Mouse (Mus musculus) cerebellum, postnatal 4 days (tissue): ENCODE measurements around the gene Psmb8.

Experiments used
- DNase-seq, 2 experiments: peaks; one replicate each; pipeline ENCODE4 v3.0.0; 2022; ENCODE audit warnings: low spot score in 2 of 2, mixed read lengths in 1 of 2

Gene Psmb8

DNA sequence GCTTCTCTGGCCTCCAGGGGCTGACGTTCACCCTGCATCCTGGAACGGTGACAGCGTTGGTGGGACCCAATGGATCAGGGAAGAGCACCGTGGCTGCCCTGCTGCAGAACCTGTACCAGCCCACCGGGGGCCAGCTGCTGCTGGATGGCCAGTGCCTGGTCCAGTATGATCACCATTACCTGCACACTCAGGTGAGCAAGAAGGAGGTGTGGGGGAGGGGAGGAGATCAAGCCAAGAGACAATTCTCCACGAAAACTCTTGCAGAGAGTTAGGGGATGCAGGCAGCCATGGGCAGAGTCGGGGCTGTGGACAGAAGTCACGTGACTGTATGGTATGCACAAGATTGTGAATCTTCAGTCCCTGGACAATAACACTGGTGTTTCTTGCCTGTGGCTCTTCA, 4.1 kb upstream of the Psmb8 start:
- no peak for DNase-seq

DNA sequence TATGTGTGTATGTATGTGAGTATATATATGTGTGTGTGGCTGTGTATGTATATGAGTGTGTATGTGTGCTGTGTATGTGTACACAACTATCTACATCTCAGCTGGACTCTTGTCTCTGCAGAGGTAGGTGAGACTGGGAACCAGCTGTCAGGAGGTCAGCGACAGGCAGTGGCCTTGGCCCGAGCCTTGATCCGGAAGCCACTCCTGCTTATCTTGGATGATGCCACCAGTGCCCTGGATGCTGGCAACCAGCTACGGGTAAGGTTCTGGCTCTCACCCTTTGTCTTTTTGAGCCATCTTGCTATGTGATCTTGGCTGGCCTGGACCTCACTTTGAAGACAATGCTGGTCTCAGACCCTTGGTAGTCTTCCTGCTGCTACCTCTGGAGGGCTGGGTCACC, 2.8 kb upstream of the Psmb8 start:
- no peak for DNase-seq

DNA sequence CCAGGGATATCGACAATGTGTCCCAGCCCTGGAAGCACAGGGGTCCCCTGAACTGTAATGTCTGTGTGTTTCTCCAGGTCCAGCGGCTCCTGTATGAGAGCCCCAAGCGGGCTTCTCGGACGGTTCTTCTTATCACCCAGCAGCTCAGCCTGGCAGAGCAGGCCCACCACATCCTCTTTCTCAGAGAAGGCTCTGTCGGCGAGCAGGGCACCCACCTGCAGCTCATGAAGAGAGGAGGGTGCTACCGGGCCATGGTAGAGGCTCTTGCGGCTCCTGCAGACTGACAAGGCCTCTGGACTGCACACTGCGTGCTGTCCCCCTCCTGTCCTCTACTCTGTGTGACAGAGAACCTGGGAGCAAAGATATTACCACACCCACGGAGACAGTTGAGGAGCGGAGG, 1.0 kb upstream of the Psmb8 start:
- DNase-seq: no peak

DNA sequence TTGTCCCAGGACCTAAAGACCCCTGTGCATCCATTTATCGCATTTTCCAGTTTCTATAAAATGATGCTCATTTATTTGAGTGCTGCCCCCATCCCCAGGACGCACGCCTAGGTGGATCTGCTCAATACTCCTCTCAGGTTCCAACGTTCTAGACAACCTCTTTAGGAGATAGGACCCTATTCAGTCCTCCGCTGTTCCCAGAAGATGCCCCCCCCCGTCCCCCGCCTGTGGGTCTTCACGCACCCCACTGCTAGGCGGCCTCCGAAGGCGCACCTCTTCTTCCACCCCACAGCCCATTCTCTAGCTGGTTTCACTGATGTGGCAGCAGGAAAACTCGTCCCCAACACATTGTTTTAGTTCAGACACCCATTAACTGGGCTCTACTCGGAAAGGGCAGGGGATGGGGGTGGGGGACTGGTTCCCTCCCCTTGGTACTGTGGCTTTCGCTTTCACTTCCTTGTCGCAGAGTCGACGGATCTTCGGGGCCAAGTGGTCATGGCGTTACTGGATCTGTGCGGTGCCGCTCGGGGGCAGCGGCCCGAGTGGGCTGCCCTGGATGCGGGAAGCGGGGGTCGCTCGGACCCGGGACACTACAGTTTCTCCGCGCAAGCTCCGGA, 491 bp downstream of the Psmb8 start:
- no peak for DNase-seq

- no peak for DNase-seq
These were observed 996 bp downstream of the Psmb8 start for GRCm38 (mm10) chr17:34198521-34198912.

GRCm38 (mm10) chr17:34199050-34199619, 1.6 kb downstream of the Psmb8 start:
- DNase-seq: no peak

DNA sequence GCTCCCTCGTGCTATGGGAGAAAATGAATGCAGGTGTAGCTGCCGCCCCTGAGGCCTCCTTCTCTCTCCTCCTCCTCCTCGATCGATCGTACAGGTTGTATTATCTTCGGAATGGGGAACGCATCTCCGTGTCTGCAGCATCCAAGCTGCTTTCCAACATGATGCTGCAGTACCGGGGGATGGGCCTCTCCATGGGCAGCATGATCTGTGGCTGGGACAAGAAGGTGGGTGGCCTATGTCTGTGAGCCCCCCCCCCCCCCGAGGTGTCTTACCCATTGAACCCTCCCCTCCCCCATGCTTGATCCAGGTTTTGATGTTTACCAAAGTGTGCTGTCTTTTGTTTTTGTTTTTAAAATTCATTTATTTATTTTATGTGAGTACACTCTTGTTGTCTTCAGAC, 2.5 kb downstream of the Psmb8 start:
- DNase-seq: no peak

- no peak for DNase-seq
These were observed 3.4 kb downstream of the Psmb8 start for GRCm38 (mm10) chr17:34200772-34201505.

DNA sequence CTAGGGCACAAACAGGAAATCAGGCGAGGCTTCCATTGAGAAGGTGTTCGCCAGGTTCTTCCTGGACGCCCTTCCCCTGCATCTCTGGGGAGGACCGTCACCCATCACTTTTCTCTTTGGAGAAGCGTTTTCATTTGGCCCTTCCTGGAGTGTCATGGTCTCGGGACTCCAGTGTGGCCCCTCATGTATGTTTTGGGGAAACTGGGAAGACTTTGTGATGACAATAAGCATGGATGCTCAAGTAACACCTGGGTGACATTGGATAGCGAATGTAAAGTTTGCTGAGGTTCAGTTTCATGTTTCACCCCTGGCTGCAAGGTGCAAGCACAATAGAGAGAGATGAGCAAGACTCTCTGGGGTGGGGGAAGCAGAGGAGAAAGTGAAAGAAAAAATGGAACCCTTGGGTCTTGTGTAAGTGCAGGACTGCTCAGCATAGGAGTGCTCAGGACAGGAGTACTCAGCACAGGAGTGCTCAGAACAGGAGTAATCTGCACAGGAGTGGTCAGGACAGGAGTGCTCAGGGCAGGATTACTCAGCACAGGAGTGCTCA, 4.1 kb downstream of the Psmb8 start:
- DNase-seq: no peak

DNA sequence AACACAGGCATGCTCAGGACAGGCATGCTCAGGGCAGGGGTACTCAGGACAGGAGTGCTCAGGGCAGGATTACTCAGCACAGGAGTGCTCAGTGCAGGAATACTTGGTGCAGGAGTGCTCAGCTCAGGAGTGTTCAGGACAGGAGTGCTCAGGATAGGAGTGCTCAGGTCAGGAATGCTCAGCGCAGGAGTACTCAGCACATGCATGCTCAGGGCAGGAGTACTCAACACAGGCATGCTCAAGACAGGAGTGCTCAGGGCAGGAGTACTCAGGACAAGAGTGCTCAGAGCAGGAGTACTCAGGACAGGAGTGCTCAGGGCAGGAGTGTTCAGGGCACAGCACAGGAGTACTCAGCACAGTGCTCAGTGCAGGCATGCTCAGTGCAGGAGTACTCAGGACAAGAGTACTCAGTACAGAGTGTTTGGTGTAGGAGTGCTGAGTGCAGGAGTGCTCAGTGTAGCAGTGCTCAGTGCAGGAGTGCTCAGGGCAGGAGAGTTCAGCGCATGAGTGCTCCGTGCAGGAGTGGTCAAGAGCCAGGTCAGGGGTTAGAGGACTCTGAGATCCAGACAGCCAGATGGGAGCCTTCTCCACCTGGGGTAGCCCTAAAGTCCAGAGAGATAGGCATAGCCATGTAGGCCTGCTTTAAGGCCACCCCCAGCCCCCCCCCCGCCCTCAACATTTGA, 5.4 kb downstream of the Psmb8 start:
- no peak for DNase-seq

DNA sequence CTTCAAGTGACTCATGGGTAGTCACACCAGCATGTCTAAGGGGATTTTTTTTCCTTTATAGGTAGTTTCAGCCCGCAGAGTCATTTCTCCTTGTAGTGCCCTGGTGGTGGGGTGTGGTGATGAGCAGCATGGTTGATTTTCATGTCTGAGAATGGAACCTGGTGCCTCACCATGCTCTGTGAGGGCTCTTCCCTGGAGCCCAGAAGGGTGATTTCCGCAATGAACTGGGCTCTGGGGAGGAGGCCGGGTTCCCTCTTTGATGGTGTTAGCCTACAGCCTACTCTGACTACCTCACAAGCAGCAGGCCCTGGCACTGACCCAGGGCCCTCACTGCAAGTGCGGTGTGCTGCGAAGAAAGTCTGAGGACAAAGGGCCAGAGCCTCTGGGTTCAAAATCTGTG, 5.9 kb downstream of the Psmb8 start, which contains the start of gene Tap2:
Gene Tap2 (plus strand): TSS at position 84 of the 400 bp plus-strand sequence.
- no peak for DNase-seq

- DNase-seq: peak; percentile 79 to 87
These were observed 6.9 kb downstream of the Psmb8 start for GRCm38 (mm10) chr17:34204303-34205010.

DNA sequence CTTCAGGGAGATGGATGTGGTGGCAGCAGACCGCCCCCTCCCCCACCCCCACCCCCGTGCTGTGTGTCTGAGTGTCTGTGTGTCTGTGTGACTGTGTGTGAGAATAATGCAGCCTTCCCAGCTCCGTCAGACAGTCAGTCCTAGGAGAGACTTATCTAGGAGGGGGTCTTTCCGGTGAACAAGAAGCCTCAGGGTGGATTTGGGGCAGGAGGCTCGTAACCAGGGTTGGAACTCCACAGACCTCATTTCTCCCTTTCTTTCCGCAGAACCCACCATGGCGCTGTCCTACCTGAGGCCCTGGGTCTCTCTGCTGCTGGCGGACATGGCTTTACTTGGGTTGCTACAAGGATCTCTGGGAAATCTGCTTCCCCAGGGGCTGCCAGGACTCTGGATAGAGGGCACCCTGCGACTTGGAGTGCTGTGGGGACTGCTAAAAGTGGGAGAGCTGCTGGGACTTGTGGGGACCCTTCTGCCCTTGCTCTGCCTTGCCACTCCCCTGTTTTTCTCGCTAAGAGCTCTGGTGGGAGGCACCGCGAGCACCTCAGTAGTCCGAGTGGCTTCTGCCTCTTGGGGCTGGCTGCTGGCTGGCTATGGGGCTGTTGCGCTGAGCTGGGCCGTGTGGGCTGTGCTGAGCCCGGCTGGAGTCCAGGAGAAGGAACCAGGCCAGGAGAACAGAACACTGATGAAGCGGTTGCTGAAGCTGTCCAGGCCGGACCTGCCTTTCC, 7.7 kb downstream of the Psmb8 start:
- no peak for DNase-seq

DNA sequence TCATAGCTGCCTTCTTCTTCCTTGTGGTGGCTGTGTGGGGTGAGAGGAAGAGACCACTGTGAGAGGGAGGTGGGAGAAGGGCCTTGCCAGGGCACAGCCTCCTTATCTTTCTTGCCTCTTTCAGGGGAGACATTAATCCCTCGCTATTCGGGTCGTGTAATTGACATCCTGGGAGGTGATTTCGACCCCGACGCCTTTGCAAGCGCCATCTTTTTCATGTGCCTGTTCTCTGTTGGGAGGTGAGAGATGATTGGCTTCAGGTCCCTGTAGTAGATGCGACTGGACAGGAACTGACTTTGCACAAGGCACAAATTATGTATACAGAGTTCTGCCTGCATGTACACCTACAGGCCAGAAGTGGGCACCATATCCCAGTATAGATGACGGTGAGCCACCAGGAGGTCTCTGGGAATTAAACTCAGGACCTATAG, 8.2 kb downstream of the Psmb8 start:
- no peak for DNase-seq

DNA sequence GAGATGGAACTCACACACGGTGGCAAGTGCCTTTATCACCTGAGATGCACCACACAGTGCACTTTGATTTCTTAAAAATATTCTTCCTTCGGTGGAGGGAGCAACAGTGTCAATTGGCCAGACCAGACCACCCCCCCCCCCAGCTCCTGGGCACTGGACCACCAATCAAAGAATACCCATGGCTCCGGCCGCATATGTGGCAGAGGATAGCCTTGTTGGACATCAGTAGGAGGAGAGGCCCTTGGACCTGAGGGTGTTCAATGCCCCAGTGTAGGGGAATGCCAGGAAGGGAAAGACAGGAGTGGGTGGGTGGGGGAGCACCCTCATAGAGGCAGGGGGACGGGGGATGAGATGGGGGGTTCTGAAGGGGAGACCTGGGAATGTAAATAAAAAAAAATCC, 9.2 kb downstream of the Psmb8 start:
- DNase-seq: no peak

DNA sequence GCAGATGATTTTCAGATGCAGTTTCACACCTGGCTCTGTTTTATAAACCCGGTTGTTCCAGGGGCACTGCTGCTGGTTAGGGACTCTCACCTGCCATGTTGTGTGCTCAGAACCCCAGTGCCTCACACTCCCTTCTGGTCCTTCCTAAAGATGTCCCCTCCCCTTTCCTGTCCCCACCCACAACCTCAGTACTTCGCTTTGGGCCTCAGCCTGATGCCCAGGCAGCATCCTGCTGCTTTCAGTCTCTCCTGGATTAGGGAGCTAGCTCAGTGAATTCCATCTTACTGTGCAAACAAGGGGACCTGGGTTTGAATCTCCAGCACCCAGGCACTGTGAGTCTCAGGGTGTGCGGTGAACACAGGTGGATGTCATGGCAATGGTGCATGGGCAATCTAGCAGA, 9.9 kb downstream of the Psmb8 start:
- no peak for DNase-seq

- no peak for DNase-seq
These were observed 10.3 kb downstream of the Psmb8 start for GRCm38 (mm10) chr17:34207866-34208265.

GRCm38 (mm10) chr17:34208421-34208820, 10.9 kb downstream of the Psmb8 start:
- no peak for DNase-seq

DNA sequence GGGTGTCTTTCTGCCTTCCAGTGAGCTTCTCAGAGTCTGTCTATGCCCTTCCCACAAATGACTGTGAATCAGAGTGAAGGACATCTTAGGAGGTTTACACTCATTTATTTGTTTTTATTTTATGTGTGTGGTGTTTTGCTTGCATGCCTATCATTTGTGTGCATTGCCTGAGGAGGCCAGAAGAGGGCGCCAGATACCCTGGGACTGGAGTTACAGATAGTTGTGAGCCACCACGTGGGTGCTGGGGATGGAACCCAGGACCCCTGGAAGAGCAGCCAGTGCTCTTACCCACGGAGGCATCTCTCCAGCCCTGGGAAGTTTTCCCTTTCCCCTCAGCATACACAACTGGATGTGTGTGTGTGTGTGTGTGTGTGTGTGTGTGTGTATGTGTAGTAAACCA, 12.2 kb downstream of the Psmb8 start:
- no peak for DNase-seq

DNA sequence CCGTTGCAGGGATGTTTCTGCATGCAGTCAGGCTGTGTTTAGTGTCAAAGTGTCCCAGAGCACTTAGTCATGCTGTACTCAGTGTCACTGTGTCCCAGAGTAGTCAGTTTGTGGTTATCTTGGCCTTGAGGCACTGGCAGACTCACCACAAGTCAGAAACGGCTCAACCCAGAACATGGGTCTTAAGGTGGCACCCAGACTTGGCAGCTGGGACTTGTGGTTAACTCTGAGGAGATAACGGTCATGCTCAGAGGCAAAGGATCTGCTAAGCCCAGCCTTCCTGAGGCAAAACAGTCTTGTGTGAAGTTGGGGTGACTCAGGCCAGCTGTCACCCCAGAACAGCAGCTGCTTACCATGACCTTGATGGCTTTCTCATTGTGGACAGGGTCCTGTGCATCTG, 13.1 kb downstream of the Psmb8 start:
- DNase-seq: no peak

- no peak for DNase-seq
These were observed 14.3 kb downstream of the Psmb8 start for GRCm38 (mm10) chr17:34211746-34212365.
